Mouse (Mus musculus): ENCODE measurements at regions not wholly inside any gene's neighbourhood (a gene's known extent, or its start where the extent isn't known, plus 50 kb on each side); places are given as distances from the start of the nearest gene placed in this dataset.

DNA sequence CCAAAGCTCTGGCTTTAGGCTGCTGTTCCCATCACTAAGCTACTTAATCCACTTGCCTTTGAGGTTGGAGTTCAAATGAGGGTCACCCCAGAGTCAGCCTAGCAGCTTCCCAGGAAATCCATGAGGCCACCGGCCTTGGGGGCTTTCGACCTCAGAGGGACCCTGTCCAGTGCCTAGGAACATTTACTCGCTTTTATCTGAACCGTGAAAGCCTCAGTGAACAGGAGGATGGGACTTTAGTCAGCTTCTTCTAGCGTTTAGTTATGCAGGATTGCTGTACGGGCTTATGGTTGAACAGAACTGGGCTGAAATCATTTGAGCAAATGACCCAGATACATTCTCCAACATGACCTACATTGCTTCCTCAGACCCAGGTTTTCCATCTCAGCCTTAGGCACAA, 174.9 kb downstream of the Parm1 start:
- no peak for DNase-seq

GRCm38 (mm10) chr5:91678727-91679126, 161.3 kb downstream of the Parm1 start:
- DNase-seq = no peak

Data from kidney, postnatal 25 days (tissue).